Mouse (Mus musculus) right cerebral cortex, adult 2 months (tissue): ENCODE results near the gene Rnf130.

Source experiments
- DNase-seq, 2 experiments: peaks; one replicate each; pipeline ENCODE4 v3.0.0; 2021 to 2022; ENCODE audit warnings: low spot score in 2 of 2

Rnf130 gene

GRCm38 (mm10) chr11:50024445-50024832 is 707 bp upstream of the Rnf130 start:
- DNase-seq: no peak

GRCm38 (mm10) chr11:50025721-50026520 is 775 bp downstream of the Rnf130 start:
- DNase-seq: peak in 1 of 2 experiments; percentile 29

- peak in 1 of 2 experiments; percentile 13 for DNase-seq
These were observed 1.5 kb downstream of the Rnf130 start for GRCm38 (mm10) chr11:50026521-50027090.

GRCm38 (mm10) chr11:50028416-50028815 is 3.3 kb downstream of the Rnf130 start:
- DNase-seq: peak in 1 of 2 experiments; percentile 16

- no peak for DNase-seq
These were observed 9.0 kb downstream of the Rnf130 start for GRCm38 (mm10) chr11:50034155-50034554.

- no peak for DNase-seq
These were observed 10.6 kb downstream of the Rnf130 start for GRCm38 (mm10) chr11:50035726-50036125.

- no peak for DNase-seq
These were observed 11.8 kb downstream of the Rnf130 start for GRCm38 (mm10) chr11:50036781-50037460.

- DNase-seq: no peak
These were observed 13.6 kb downstream of the Rnf130 start for GRCm38 (mm10) chr11:50038757-50039156.

- no peak for DNase-seq
These were observed 16.0 kb downstream of the Rnf130 start for GRCm38 (mm10) chr11:50041148-50041547.

GRCm38 (mm10) chr11:50042345-50042997 is 17.3 kb downstream of the Rnf130 start:
- no peak for DNase-seq

- DNase-seq: no peak
These were observed 19.3 kb downstream of the Rnf130 start for GRCm38 (mm10) chr11:50044454-50044853.

GRCm38 (mm10) chr11:50047610-50048009 is 22.5 kb downstream of the Rnf130 start:
- no peak for DNase-seq

- DNase-seq: no peak
These were observed 23.0 kb downstream of the Rnf130 start for GRCm38 (mm10) chr11:50048115-50048514.

GRCm38 (mm10) chr11:50050392-50050791 is 25.2 kb downstream of the Rnf130 start:
- no peak for DNase-seq

- no peak for DNase-seq
These were observed 32.6 kb downstream of the Rnf130 start for GRCm38 (mm10) chr11:50057713-50058112.

- DNase-seq: no peak
These were observed 33.1 kb downstream of the Rnf130 start for GRCm38 (mm10) chr11:50058277-50058676.

- no peak for DNase-seq
These were observed 33.9 kb downstream of the Rnf130 start for GRCm38 (mm10) chr11:50059045-50059444.

GRCm38 (mm10) chr11:50062116-50062515 is 37.0 kb downstream of the Rnf130 start:
- no peak for DNase-seq

GRCm38 (mm10) chr11:50066088-50066487 is 40.9 kb downstream of the Rnf130 start:
- no peak for DNase-seq

- DNase-seq: no peak
These were observed 48.7 kb downstream of the Rnf130 start for GRCm38 (mm10) chr11:50073830-50074229.

GRCm38 (mm10) chr11:50076756-50077155 is 51.6 kb downstream of the Rnf130 start:
- DNase-seq: no peak
